Mouse (Mus musculus): ENCODE results near the gene Nat8f2.

Gene Nat8f2

GRCm38 (mm10) chr6:85822286-85822685 lies 46.7 kb downstream of the Nat8f2 start:
- no peak for DNase-seq (ENCODE audit: low spot score)

GRCm38 (mm10) chr6:85820837-85821236 lies 48.1 kb downstream of the Nat8f2 start, which contains the start of the genes Nat8f6 and Nat8f5:
Gene Nat8f6, minus strand, starts transcription at chr6:85820954.
Gene Nat8f5, minus strand, starts transcription at chr6:85820972.
- no peak for DNase-seq (ENCODE audit: low spot score)

DNA sequence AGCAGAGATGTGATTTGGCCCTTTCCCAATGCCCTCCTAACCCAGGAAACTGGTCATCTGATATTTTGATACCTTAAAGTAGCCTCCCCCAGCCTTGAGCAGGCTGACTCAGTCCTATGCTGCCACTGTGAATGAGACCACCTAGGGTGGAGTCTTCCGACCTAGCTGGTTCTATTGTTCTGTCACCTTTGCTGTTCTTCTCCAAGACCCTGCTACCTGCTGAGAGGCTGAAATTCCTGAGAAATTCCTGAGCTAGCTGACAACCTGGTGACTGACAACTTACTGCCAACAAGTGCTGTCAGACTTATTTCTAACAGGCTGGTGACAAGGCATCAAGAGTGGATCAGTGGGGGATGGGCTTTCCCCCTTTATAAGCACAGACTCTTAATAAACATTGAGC lies 50.6 kb downstream of the Nat8f2 start:
- no peak for DNase-seq (ENCODE audit: low spot score)

Measured in retina, embryonic 14.5 days (tissue).